Mouse (Mus musculus): ENCODE data around the gene Prss8. TPM values are rescaled to one million over a fixed set of nuclear protein-coding genes. Genes with fewer than 3 reads are reported as not detected.

Gene Prss8
- polyA plus RNA-seq, 1 experiment from 2014 or later: 5.7 TPM

DNA sequence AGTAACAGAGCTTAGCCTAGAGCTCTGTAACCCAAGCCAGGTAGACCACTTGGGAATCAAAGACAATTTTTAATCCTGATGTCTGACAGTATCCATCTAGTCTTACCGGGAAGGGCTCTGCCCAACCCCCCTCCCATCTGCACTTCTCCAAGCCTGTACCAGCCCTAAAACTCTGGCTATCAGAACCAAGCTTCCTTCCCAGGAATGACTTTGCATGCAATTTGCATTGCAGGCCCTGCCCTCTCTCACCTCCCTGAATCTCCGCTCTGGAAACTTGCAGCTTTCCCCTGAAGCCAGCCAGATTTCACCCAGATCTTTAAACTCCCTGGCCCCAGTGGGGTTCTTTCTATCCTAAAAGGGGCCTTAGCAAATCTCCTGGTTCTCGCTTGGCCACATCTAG, 42.1 kb downstream of the Prss8 start:
- Histone ChIP-seq H3K9ac (no peak overlapping the region), H3K4me1 (peaks cover 27% of the 10 kb centered on the region), H3K4me3 (no peak overlapping the region), H3K36me3 (peaks cover 88% of the 10 kb centered on the region), H3K27ac (no peak overlapping the region), H3K4me2 (replicated peaks) (no peak overlapping the region), H3K27me3 (no peaks in the 10 kb centered on the region), H3K9me3 (no peaks in the 10 kb centered on the region)
- 78% methylated on average over 3 of the region's 3 CpGs for WGBS
- no peak for ATAC-seq (ENCODE audit: low FRiP score, low read depth)

DNA sequence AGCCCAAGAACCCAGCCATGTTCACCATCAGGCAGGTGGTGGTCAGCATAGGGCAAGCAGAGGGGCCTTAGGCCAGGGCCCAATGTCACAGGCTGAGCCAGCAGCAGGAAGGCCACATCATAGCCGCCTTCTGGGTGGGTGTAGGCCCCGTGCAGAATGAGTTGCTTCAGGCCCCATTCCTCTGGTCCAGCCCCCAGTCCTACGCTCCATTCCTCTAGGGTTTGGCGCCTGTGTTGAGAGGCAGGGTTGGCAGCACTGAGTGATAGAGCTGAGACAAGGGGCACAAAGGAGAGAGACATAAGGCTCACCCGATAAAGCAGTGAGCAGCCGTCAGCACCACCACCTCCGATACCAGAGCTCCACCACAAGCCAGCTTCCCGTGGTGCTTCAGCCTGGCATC, 42.7 kb downstream of the Prss8 start:
- Histone ChIP-seq H3K9ac (no peak overlapping the region), H3K27ac (no peak overlapping the region), H3K4me2 (replicated peaks) (no peak overlapping the region), H3K9me3 (no peaks in the 10 kb centered on the region), H3K36me3 (peaks cover 88% of the 10 kb centered on the region), H3K27me3 (no peaks in the 10 kb centered on the region), H3K4me1 (peaks cover 30% of the 10 kb centered on the region), H3K4me3 (no peak overlapping the region)
- 88% methylated on average over 8 of the region's 8 CpGs for WGBS
- ATAC-seq (ENCODE audit: low FRiP score, low read depth): no peak

DNA sequence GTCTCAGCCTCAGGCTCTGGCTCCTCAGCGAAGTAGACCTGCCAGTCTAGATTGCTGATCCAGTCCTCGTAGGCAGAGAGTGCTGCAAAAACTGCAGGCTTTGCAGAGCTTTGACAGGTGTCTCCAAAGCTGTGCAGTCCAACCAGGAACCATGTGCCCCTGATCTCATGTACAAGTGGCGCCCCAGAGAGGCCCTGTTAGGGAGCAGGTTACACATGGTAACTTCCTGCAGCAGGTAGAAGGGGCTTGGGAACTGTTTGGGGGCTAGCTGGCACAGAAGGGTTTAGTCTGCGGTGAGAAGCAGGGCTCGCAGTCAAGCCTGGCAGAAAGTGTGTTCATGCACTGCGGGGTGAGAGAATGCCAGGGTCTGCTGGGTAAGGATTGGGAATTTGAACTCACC, 43.4 kb downstream of the Prss8 start:
- Histone ChIP-seq H3K9me3 (no peaks in the 10 kb centered on the region), H3K4me3 (no peak overlapping the region), H3K9ac (no peak overlapping the region), H3K4me2 (replicated peaks) (no peak overlapping the region), H3K27me3 (no peaks in the 10 kb centered on the region), H3K27ac (no peak overlapping the region), H3K4me1 (peaks cover 30% of the 10 kb centered on the region), H3K36me3 (peaks cover 90% of the 10 kb centered on the region)
- no peak for ATAC-seq (ENCODE audit: low FRiP score, low read depth)
- 88% methylated on average over 6 of the region's 6 CpGs for WGBS

DNA sequence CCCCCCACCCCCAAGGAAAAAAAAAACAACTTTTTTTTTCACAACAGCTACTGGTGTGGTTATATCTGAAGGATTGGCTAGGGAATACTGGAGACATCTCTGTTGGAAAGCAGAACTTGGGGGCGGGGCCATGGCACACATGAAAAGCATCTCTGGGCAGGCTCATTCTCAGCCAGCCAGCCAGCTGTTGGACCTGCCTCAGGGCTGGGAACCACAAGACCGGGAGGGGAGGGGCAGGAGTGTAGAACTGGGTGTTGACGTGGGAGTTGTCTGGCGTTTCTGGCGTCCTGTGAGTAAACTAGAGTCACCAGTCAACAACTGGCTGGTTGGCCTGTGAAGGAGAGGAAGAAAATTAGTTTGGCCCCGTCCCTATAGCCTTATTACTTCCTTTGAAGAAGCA, 44.0 kb downstream of the Prss8 start:
- Histone ChIP-seq H3K4me1 (peaks cover 30% of the 10 kb centered on the region), H3K9me3 (no peaks in the 10 kb centered on the region), H3K27me3 (no peaks in the 10 kb centered on the region), H3K4me3 (no peak overlapping the region), H3K9ac (no peak overlapping the region), H3K27ac (no peak overlapping the region), H3K36me3 (peaks cover 90% of the 10 kb centered on the region), H3K4me2 (replicated peaks) (no peak overlapping the region)
- WGBS: 62% methylated on average over 6 of the region's 6 CpGs
- ATAC-seq (ENCODE audit: low FRiP score, low read depth): no peak

DNA sequence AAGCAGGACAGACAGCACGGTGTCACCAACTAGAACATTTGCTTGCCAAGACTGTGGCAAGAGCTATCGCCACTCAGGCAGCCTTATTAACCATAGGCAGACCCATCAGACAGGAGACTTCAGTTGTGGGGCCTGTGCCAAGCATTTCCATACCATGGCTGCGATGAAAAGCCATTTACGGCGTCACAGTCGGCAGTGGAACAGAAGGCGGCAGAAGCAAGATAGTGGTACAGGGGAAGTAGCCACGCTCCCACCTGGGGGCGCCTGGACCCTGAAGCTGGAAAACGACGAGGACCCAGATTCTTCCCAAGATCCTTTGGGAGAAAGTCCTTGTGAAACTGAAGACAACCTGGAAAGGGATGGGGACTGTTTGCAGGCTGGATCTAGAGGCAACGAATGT, 49.5 kb downstream of the Prss8 start:
- WGBS: 89% methylated on average over 12 of the region's 12 CpGs
- Histone ChIP-seq H3K4me3 (no peak overlapping the region), H3K36me3 (peaks cover 76% of the 10 kb centered on the region), H3K27ac (no peak overlapping the region), H3K4me1 (peaks cover 34% of the 10 kb centered on the region), H3K4me2 (replicated peaks) (no peak overlapping the region), H3K9me3 (no peaks in the 10 kb centered on the region), H3K27me3 (no peaks in the 10 kb centered on the region), H3K9ac (no peak overlapping the region)
- no peak for ATAC-seq (ENCODE audit: low FRiP score, low read depth)

DNA sequence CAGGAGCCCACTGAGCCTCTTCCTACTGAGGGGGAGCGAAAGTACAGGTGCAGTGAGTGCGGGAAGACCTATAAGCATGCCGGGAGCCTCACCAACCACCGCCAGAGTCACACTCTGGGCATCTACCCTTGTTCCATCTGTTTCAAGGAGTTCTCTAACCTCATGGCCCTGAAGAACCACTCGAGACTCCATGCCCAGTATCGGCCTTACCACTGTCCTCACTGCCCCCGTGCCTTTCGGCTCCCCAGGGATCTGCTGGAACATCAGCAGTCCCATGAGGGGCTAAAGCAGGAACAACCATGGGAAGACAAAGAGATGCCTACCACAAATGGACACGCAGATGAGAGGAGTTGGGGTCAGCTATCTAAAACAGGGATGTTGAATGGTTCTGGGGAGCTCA, 50.6 kb downstream of the Prss8 start:
- H3K36me3 ChIP-seq: peaks cover 66% of the 10 kb centered on the region
- 97% methylated on average over 9 of the region's 9 CpGs for WGBS
- peaks cover 30% of the 10 kb centered on the region for H3K4me1 ChIP-seq
- H3K27ac ChIP-seq: no peak overlapping the region
- no peak for ATAC-seq (ENCODE audit: low FRiP score, low read depth)
- H3K4me2 ChIP-seq (replicated peaks): no peak overlapping the region
- H3K4me3 ChIP-seq: no peak overlapping the region
- H3K9ac ChIP-seq: no peak overlapping the region
- H3K27me3 ChIP-seq: no peaks in the 10 kb centered on the region
- H3K9me3 ChIP-seq: no peaks in the 10 kb centered on the region

DNA sequence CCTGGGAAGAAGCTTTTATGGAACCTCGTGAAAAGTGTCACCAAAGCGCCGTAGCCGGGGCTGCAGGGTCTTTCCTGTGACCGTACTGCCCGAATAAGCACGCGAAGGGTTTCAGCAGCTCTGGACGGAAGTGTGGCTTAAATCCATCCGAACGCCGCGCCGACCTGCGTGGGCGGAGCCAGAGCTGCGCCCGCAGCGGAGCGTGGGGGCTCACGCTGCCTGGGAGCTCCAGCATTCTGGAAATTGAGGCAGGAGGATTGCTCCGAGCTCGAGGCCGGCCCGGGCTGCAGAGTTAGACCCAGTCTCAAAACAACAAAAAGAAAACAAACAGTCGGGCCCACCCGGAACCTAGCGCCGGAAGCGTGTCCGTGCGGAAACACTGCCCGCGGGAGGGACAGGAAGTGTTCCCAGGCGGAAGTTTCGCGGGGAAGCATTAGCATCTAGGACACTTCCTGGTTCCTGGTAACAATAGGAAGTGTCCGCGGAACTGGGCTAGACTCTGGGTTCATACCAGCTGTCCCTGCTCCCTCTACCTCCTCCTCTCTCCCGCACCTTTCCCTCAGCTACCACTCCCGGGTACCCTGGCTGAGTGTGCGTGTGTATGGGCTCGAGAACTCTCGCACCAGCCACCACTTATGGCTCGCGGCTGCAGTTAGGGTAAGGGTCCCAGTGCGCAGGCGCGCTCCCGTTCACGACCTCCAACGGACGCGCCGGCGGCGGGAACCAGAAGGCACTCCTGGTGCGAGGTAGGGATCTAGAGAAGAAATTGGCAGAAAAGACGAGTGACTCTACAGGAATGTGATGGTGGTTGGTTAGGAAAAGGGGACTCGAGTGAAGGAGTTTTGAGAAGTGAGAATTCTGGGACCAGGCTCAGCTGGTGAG, 53.2 kb downstream of the Prss8 start, which contains the start of gene Zfp668:
TSS of gene Zfp668 (minus strand) at position 362 of the 882 bp plus-strand sequence.
- Histone ChIP-seq H3K36me3 (peaks cover 50% of the 10 kb centered on the region), H3K9me3 (no peaks in the 10 kb centered on the region), H3K27me3 (no peaks in the 10 kb centered on the region), H3K4me3 (peak within 1 kb of the TSS; percentile 88), H3K27ac (peak within 1 kb of the TSS; percentile 98), H3K9ac (peak within 1 kb of the TSS; percentile 97), H3K4me1 (peaks cover 20% of the 10 kb centered on the region), H3K4me2 (replicated peaks) (peak within 1 kb of the TSS; percentile 89)
- peak; percentile 70 for ATAC-seq (ENCODE audit: low FRiP score, low read depth)
- under 1% methylated on average over 60 of the region's 60 CpGs for WGBS

DNA sequence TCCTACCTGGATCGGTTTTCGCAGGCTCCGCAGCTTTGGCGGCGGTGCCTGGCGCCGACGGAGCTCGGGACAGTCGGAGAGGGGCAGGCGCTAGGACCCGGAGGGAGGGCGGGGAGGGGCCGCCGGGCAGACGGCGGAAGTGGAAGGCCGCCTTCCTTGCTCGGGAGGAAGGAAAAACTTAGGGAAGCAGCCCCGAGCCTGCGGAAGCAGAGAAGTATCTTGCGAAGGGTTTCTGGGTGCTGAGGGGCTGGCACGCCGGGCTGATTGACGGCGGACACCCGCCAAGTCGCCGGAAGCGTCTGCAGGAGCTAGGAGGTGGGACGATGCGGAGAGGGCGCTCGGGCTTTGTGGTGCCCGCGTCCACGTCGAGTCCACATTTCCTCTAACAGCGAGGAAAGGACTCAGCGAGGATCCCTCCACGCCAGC, 53.9 kb downstream of the Prss8 start, which contains the start of gene Zfp646:
TSS of gene Zfp646 (plus strand) at position 181 of the 426 bp plus-strand sequence.
- Histone ChIP-seq H3K4me2 (replicated peaks) (peak within 1 kb of the TSS; percentile 89), H3K9me3 (no peaks in the 10 kb centered on the region), H3K27ac (peak within 1 kb of the TSS; percentile 98), H3K36me3 (peaks cover 48% of the 10 kb centered on the region), H3K9ac (peak within 1 kb of the TSS; percentile 97), H3K4me3 (peak within 1 kb of the TSS; percentile 88), H3K27me3 (no peaks in the 10 kb centered on the region), H3K4me1 (peaks cover 20% of the 10 kb centered on the region)
- peak; percentile 92 for ATAC-seq (ENCODE audit: low FRiP score, low read depth)
- WGBS: under 1% methylated on average over 41 of the region's 41 CpGs

Other genes with a start within 250 kb of the Prss8 start
- 82.3 and 85.8 TPM in 2 replicates for gene Bcl7c, start 221.2 kb downstream of the Prss8 start, polyA plus RNA-seq (2015; fragmentation: Nextera tagmentation; extraction: Ambion mirVana)
- gene Ctf1, start 217.4 kb downstream of the Prss8 start, polyA plus RNA-seq (2015; fragmentation: Nextera tagmentation; extraction: Ambion mirVana): 28.3 and 31.6 TPM in 2 replicates
- gene Ctf2, start 197.9 kb downstream of the Prss8 start, polyA plus RNA-seq (2015; fragmentation: Nextera tagmentation; extraction: Ambion mirVana): 0.46 and 0.50 TPM in 2 replicates
- gene Fbxl19, start 185.6 kb downstream of the Prss8 start, polyA plus RNA-seq (2015; fragmentation: Nextera tagmentation; extraction: Ambion mirVana): 6.7 TPM in 2 replicates
- 20.1 and 20.8 TPM in 2 replicates for gene Orai3, start 160.3 kb downstream of the Prss8 start, polyA plus RNA-seq (2015; fragmentation: Nextera tagmentation; extraction: Ambion mirVana)
- gene Setd1a, start 153.4 kb downstream of the Prss8 start, polyA plus RNA-seq (2015; fragmentation: Nextera tagmentation; extraction: Ambion mirVana): 28.1 and 30.8 TPM in 2 replicates
- not detected in 2 replicates for gene Gm49388, start 144.5 kb downstream of the Prss8 start, polyA plus RNA-seq (2015; fragmentation: Nextera tagmentation; extraction: Ambion mirVana)
- gene Hsd3b7, start 129.5 kb downstream of the Prss8 start, polyA plus RNA-seq (2015; fragmentation: Nextera tagmentation; extraction: Ambion mirVana): 11.2 and 11.3 TPM in 2 replicates
- 53.2 and 55.6 TPM in 2 replicates for gene Stx4a, start 105.8 kb downstream of the Prss8 start, polyA plus RNA-seq (2015; fragmentation: Nextera tagmentation; extraction: Ambion mirVana)
- gene Stx1b, start 105.6 kb downstream of the Prss8 start, polyA plus RNA-seq (2015; fragmentation: Nextera tagmentation; extraction: Ambion mirVana): 7.7 and 8.1 TPM in 2 replicates
- 10.5 and 11.6 TPM in 2 replicates for gene Zfp646, start 53.9 kb downstream of the Prss8 start, polyA plus RNA-seq (2015; fragmentation: Nextera tagmentation; extraction: Ambion mirVana)
- gene Zfp668, start 53.3 kb downstream of the Prss8 start, polyA plus RNA-seq (2015; fragmentation: Nextera tagmentation; extraction: Ambion mirVana): 23.0 and 24.4 TPM in 2 replicates
- 1.9 and 2.1 TPM in 2 replicates for gene Prss53, start 39.1 kb downstream of the Prss8 start, polyA plus RNA-seq (2015; fragmentation: Nextera tagmentation; extraction: Ambion mirVana)
- gene Gm21974, start 34.6 kb downstream of the Prss8 start, polyA plus RNA-seq (2015; fragmentation: Nextera tagmentation; extraction: Ambion mirVana): not detected in 2 replicates
- gene Vkorc1, start 34.5 kb downstream of the Prss8 start, polyA plus RNA-seq (2015; fragmentation: Nextera tagmentation; extraction: Ambion mirVana): 159 and 174 TPM in 2 replicates
- gene Bckdk, start 26.0 kb downstream of the Prss8 start, polyA plus RNA-seq (2015; fragmentation: Nextera tagmentation; extraction: Ambion mirVana): 84.9 and 85.3 TPM in 2 replicates
- gene Kat8, start 17.6 kb downstream of the Prss8 start, polyA plus RNA-seq (2015; fragmentation: Nextera tagmentation; extraction: Ambion mirVana): 44.2 and 47.8 TPM in 2 replicates
- gene Prss36, start 16.6 kb upstream of the Prss8 start, polyA plus RNA-seq (2015; fragmentation: Nextera tagmentation; extraction: Ambion mirVana): 9.6 and 11.9 TPM in 2 replicates
- 542 and 587 TPM in 2 replicates for gene Fus, start 37.4 kb upstream of the Prss8 start, polyA plus RNA-seq (2015; fragmentation: Nextera tagmentation; extraction: Ambion mirVana)
- 22.5 and 27.7 TPM in 2 replicates for gene Pycard, start 63.8 kb upstream of the Prss8 start, polyA plus RNA-seq (2015; fragmentation: Nextera tagmentation; extraction: Ambion mirVana)
- 1.7 and 1.8 TPM in 2 replicates for gene Trim72, start 73.8 kb upstream of the Prss8 start, polyA plus RNA-seq (2015; fragmentation: Nextera tagmentation; extraction: Ambion mirVana)
- gene Itgam, start 132.5 kb upstream of the Prss8 start, polyA plus RNA-seq (2015; fragmentation: Nextera tagmentation; extraction: Ambion mirVana): 0.87 and 0.92 TPM in 2 replicates
- not detected in 2 replicates for gene Gm49368, start 132.6 kb upstream of the Prss8 start, polyA plus RNA-seq (2015; fragmentation: Nextera tagmentation; extraction: Ambion mirVana)
- not detected in 2 replicates for gene Itgax, start 199.4 kb upstream of the Prss8 start, polyA plus RNA-seq (2015; fragmentation: Nextera tagmentation; extraction: Ambion mirVana)
- gene Itgad, start 224.3 kb upstream of the Prss8 start, polyA plus RNA-seq (2015; fragmentation: Nextera tagmentation; extraction: Ambion mirVana): not detected in 2 replicates